Mouse (Mus musculus) right cerebral cortex, postnatal 36 days (tissue): ENCODE measurements around the gene Oat.

Source experiments
- DNase-seq, 2 experiments: peaks; one replicate each; pipeline ENCODE4 v3.0.0; 2022; ENCODE audit warnings: low spot score in 2 of 2, mixed read lengths in 1 of 2

Gene Oat

DNA sequence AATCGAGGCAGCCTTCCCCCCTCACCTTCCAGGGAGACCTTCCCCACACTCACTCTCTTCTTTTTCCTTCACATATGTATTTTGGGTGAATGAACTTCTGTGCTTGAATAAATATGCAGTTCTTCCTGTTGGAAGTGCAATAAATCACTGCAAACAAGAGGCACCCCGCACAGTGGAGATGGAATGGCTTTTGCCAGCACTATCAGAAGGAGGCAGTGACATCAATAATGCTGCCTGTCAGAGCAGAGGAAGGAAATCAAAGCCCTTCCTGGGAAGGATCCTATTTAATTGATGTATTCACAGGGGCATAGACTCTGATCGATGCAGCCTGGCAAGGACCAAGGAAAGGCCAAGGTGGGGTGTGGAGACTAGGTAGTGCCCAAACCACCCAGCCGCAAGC, 33.8 kb downstream of the Oat start:
- no peak for DNase-seq

- no peak for DNase-seq
Measured at GRCm38 (mm10) chr7:132541566-132541965, 34.6 kb downstream of the Oat start.

DNA sequence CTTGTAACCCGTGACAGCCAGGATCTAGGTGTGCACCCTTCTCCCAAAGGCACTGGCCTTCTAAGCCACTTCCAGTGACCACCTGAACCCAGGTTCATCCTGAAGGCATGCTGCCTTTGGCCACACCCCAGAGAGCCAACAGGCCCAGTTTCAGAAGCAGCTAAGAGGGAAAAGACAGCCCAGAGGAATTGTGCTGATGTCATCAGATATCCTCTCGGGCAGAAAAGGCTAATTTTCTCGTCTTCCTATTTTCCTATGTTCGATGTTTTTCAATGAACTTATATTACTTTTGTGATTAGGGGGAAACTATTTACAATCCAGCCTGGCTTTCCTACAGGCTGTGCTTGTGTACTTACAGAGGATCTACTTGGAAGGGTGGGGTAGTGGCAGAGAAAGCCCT, 35.6 kb downstream of the Oat start:
- DNase-seq: no peak

GRCm38 (mm10) chr7:132529206-132529605, 47.0 kb downstream of the Oat start:
- DNase-seq: no peak

DNA sequence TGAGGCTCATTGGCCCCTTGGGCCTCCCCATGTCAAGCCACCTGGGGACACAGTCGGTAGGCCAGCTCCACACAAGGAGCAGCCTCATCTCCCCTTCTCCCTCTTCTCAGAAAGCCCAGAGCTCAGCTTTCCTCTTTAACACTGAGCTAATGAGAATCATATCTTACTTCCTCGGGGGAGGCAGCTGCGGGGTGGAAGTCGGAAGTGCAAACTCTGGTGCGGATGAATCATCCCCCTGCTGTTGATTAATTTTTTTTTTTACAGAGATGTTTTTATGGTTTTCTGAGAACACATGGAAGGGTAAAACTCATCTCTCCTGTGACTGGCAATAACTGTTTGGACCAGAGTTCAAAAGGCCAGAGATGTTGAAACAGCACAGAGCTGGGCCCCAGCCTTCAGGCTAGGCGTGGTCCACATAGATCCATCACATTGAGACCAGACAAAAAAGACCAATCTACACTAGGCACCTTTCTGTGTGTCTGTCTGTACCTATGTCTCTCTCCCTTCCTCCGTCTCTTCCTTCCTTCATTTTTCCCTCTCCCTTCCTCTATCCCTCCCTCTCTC, 62.7 kb downstream of the Oat start:
- DNase-seq: peak; percentile 9

DNA sequence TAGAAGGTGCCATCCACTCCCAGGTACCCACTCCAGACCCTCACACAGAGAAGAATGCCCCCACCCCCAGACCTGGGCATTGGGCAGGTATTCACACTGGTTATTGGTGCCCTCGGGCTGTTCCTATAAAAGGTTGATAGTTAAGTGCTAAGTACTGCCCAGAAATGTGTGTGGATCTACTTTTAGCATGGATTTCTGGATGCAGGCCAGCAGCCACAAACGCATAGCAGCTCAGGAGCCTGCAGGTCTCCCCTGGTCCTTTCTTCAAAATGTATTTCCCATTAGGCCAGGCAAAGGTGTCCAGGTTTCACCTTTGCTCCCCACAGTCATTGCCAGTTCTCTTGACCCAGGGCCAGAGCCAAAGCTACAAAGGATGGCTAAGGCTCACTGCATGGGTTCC, 67.1 kb downstream of the Oat start:
- DNase-seq: no peak
